Mouse (Mus musculus): ENCODE data around the gene Rrad.

- TF ChIP-seq CTCF (IDR thresholded peaks at IDR 0.05) (no peak), EP300 (IDR thresholded peaks at IDR 0.05; ENCODE audit: insufficient read depth, low read depth, low read length) (no peak)
Observed at GRCm38 (mm10) chr8:104606329-104606728, 24.8 kb downstream of the Rrad start.
